Mouse (Mus musculus) midbrain, postnatal 0 days (tissue): ENCODE measurements around the gene Golga7b. TPM values are rescaled to one million over a fixed set of nuclear protein-coding genes. Genes with fewer than 3 reads are reported as not detected.

Experiments used
- ATAC-seq: fragments of 200-750 bp; cut with Nextera tagmentation; 2 replicates; pipeline ENCODE4 v1.8.0; 2017; ENCODE audit warnings: moderate number of reproducible peaks, mild to moderate bottlenecking, moderate TSS enrichment, moderate library complexity; ENCODE audit not compliant: low FRiP score
- DNase-seq: peaks from one replicate; pipeline ENCODE4 v3.0.0-alpha.2; 2015; ENCODE audit warnings: low spot score
- H3K27ac ChIP-seq: fragments of 300-500 bp; sonication (generic); 2 replicates; pipeline ENCODE4 v1.5.1; 2014; ENCODE audit warnings: low read depth, mild to moderate bottlenecking, low read length, mixed read lengths
- H3K27me3 ChIP-seq: fragments of 300-500 bp; sonication (generic); 2 replicates; pipeline ENCODE4 v1.6.1; 2014; ENCODE audit warnings: low read length, control low read depth, mixed read lengths; ENCODE audit not compliant: insufficient read depth
- H3K36me3 ChIP-seq: fragments of 300-500 bp; sonication (generic); 2 replicates; pipeline ENCODE4 v1.6.1; 2014; ENCODE audit warnings: low read length, control low read depth, mixed read lengths; ENCODE audit not compliant: insufficient read depth
- H3K4me1 ChIP-seq: fragments of 300-500 bp; sonication (generic); 2 replicates; pipeline ENCODE4 v1.6.1; 2014; ENCODE audit warnings: mild to moderate bottlenecking, control low read depth, antibody characterized with exemption, low read length, mixed read lengths; ENCODE audit not compliant: insufficient read depth
- H3K4me2 ChIP-seq: fragments of 300-500 bp; sonication (generic); 2 replicates; pipeline ENCODE4 v1.6.1; 2014; ENCODE audit warnings: low read depth, mild to moderate bottlenecking, low read length, mixed read lengths; ENCODE audit not compliant: poor library complexity, severe bottlenecking
- H3K4me3 ChIP-seq: fragments of 300-500 bp; sonication (generic); 2 replicates; pipeline ENCODE4 v1.5.1; 2014; ENCODE audit warnings: low read depth, mild to moderate bottlenecking, low read length, moderate library complexity
- H3K9ac ChIP-seq: fragments of 300-500 bp; sonication (generic); replicated peaks from 2 replicates; pipeline ENCODE4 v1.6.1; 2014; ENCODE audit warnings: mild to moderate bottlenecking, low read length, moderate library complexity, mixed read lengths; ENCODE audit not compliant: poor library complexity, severe bottlenecking
- H3K9me3 ChIP-seq: fragments of 300-500 bp; sonication (generic); 2 replicates; pipeline ENCODE4 v1.6.1; 2016; ENCODE audit warnings: low read length, control low read depth
- CTCF ChIP-seq: IDR thresholded peaks from 2 replicates; pipeline ENCODE4 v1.5.1; 2016; ENCODE audit warnings: antibody characterized with exemption, mild to moderate bottlenecking
- WGBS: fragments of 180-500 bp; shearing (Covaris S2); extraction: QIAGEN DNeasy Blood & Tissue Kit; methylation state at CpG from one replicate; pipeline ENCODE4 v1.1.7; 2014; 5-methylcytosine and 5-hydroxymethylcytosine counted together
- microRNA-seq: library from miRNA; unstranded; fragments of <30 nt; microRNA quantifications from one replicate; pipeline ENCODE4, GENCODE M21; 2016; ENCODE audit warnings: borderline number of aligned reads
- polyA plus RNA-seq: library from polyadenylated mRNA; unstranded; fragments of >200 nt; fragmentation: Nextera tagmentation; extraction: Ambion mirVana; gene quantifications from 2 replicates; pipeline ENCODE4 v1.2.1, GENCODE M21; 2015
- total RNA-seq: library from RNA; depleted of rRNA; stranded (reverse); fragments of >200 nt; gene quantifications from 2 replicates; pipeline ENCODE4 v1.2.3, GENCODE M21; 2014; rRNA removed

Golga7b gene
- total and polyA plus RNA-seq, 2 experiments from 2014 or later, result 70.3 to 92.8 TPM

DNA sequence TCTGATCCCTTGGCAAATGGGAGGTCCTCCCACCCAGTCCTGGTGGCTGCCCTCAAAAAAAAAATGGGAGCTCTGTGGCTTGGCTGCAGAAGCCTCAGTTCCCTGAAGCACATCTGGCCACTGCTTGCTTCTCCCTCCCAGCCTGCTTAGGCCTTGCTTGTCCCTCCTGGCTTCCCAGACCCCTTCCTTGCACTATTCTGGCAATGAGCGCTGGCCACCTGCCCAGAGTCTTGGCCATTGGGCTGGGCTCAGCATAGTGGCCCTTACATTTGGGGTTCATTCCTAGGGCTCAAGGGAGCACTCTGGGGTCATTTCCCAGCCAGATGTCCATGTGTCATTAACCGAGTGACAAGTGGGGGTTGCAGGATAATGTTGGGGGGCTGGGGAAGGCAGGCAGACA, 69.2 kb downstream of the Golga7b start:
- no peak for TF ChIP-seq CTCF
- WGBS, result 81% methylated on average over 2 of the region's 2 CpGs
- no peak overlapping the region for H3K4me3 ChIP-seq
- H3K27ac ChIP-seq, result no peak overlapping the region
- DNase-seq, result peak; percentile 73
- H3K4me1 ChIP-seq, result 0 out of 2 replicates have a peak, but pooled peaks cover 11% of the 10 kb centered on the region
- H3K36me3 ChIP-seq, result no peaks in the 10 kb centered on the region
- no peaks in the 10 kb centered on the region for H3K27me3 ChIP-seq
- ATAC-seq, result peak; percentile 39; the same call in 1 of the 2 replicates
- no peak overlapping the region for H3K4me2 ChIP-seq
- no peaks in the 10 kb centered on the region for H3K9me3 ChIP-seq
- H3K9ac ChIP-seq, result 0 out of 2 replicates have a peak overlapping the region, but pooled peaks have one; percentile 14

GRCm38 (mm10) chr19:42316998-42317397, 69.6 kb downstream of the Golga7b start:
- Histone ChIP-seq H3K9ac (0 out of 2 replicates have a peak overlapping the region, but pooled peaks have one; percentile 14), H3K4me2 (no peak overlapping the region), H3K4me3 (no peak overlapping the region), H3K27me3 (no peaks in the 10 kb centered on the region), H3K27ac (no peak overlapping the region), H3K36me3 (no peaks in the 10 kb centered on the region), H3K4me1 (0 out of 2 replicates have a peak, but pooled peaks cover 11% of the 10 kb centered on the region), H3K9me3 (no peaks in the 10 kb centered on the region)
- 36% methylated on average over 8 of the region's 8 CpGs for WGBS
- ATAC-seq (peak; percentile 72), DNase-seq (peak; percentile 89)
- no peak for TF ChIP-seq CTCF

- TF ChIP-seq CTCF, result no peak
- no peak overlapping the region for H3K4me3 ChIP-seq
- no peak for ATAC-seq
- H3K4me1 ChIP-seq, result 0 out of 2 replicates have a peak, but pooled peaks cover 11% of the 10 kb centered on the region
- 37% methylated on average over 18 of the region's 18 CpGs for WGBS
- H3K4me2 ChIP-seq, result no peak overlapping the region; the same call in 1 of the 2 replicates
- no peaks in the 10 kb centered on the region for H3K36me3 ChIP-seq
- H3K9me3 ChIP-seq, result no peaks in the 10 kb centered on the region
- H3K27ac ChIP-seq, result peak overlapping the region; percentile 12; the same call in 1 of the 2 replicates
- no peaks in the 10 kb centered on the region for H3K27me3 ChIP-seq
- 0 out of 2 replicates have a peak overlapping the region, but pooled peaks have one; percentile 19 for H3K9ac ChIP-seq
- peak; percentile 72 for DNase-seq
Observed at GRCm38 (mm10) chr19:42317648-42318425, 70.5 kb downstream of the Golga7b start.

Small RNA genes lying within 50 kb of the gene (microRNA-seq; reads per million reads assigned to microRNA genes)
- gene Gm26339, result not detected
- 4.7 reads per million, percentile 10 among the genes with 10 or more reads in this experiment for gene Mir3085

Other genes with a start within 250 kb of the Golga7b start
- 0.71 and 1.7 TPM in 2 replicates for gene Ankrd2, start 211.6 kb upstream of the Golga7b start, total RNA-seq
- 0.81 and 2.4 TPM in 2 replicates for gene Ankrd2, start 211.6 kb upstream of the Golga7b start, polyA plus RNA-seq
- 3.1 TPM in 2 replicates for gene Hoga1, start 202.0 kb upstream of the Golga7b start, total RNA-seq
- gene Hoga1, start 202.0 kb upstream of the Golga7b start, polyA plus RNA-seq, result 3.4 and 4.0 TPM in 2 replicates
- 0.24 TPM in 1 of 2 replicates, not detected in the other for gene 4933411K16Rik, start 195.3 kb upstream of the Golga7b start, total RNA-seq
- not detected in 2 replicates for gene 4933411K16Rik, start 195.3 kb upstream of the Golga7b start, polyA plus RNA-seq
- 47.2 and 47.5 TPM in 2 replicates for gene Morn4, start 161.2 kb upstream of the Golga7b start, total RNA-seq
- gene Morn4, start 161.2 kb upstream of the Golga7b start, polyA plus RNA-seq, result 122 and 123 TPM in 2 replicates
- gene Pi4k2a, start 157.1 kb upstream of the Golga7b start, total RNA-seq, result 19.3 and 21.9 TPM in 2 replicates
- gene Pi4k2a, start 157.1 kb upstream of the Golga7b start, polyA plus RNA-seq, result 30.6 and 33.0 TPM in 2 replicates
- 9.3 and 11.5 TPM in 2 replicates for gene Avpi1, start 118.5 kb upstream of the Golga7b start, total RNA-seq
- 11.9 and 13.7 TPM in 2 replicates for gene Avpi1, start 118.5 kb upstream of the Golga7b start, polyA plus RNA-seq
- 14.7 and 15.1 TPM in 2 replicates for gene Marveld1, start 100.2 kb upstream of the Golga7b start, total RNA-seq
- gene Marveld1, start 100.2 kb upstream of the Golga7b start, polyA plus RNA-seq, result 2.9 and 3.6 TPM in 2 replicates
- gene Zfyve27, start 83.6 kb upstream of the Golga7b start, total RNA-seq, result 71.8 and 83.9 TPM in 2 replicates
- gene Zfyve27, start 83.6 kb upstream of the Golga7b start, polyA plus RNA-seq, result 48.8 and 50.6 TPM in 2 replicates
- 1.6 and 3.8 TPM in 2 replicates for gene Sfrp5, start 45.3 kb upstream of the Golga7b start, total RNA-seq
- gene Sfrp5, start 45.3 kb upstream of the Golga7b start, polyA plus RNA-seq, result 2.7 and 2.8 TPM in 2 replicates
- gene Crtac1, start 184.2 kb downstream of the Golga7b start, total RNA-seq, result 21.1 and 22.0 TPM in 2 replicates
- gene Crtac1, start 184.2 kb downstream of the Golga7b start, polyA plus RNA-seq, result 40.7 and 41.6 TPM in 2 replicates